Mouse (Mus musculus) liver, adult 2 months (tissue): ENCODE results near the gene Adamtsl1. TPM values are rescaled to one million over a fixed set of nuclear protein-coding genes. Genes with fewer than 3 reads are reported as not detected.

Experiments
- DNase-seq: peaks from one replicate; pipeline ENCODE4 v3.0.0-alpha.2; 2011; ENCODE audit warnings: low read depth, low spot score; ENCODE audit errors: extremely low read depth
- H3K27ac ChIP-seq: fragments of 200-500 bp; replicated peaks from 2 replicates; pipeline ENCODE4 v1.5.1; 2012; ENCODE audit warnings: low read depth, mild to moderate bottlenecking, control low read depth, inconsistent platforms, low read length; ENCODE audit not compliant: insufficient read depth
- H3K27me3 ChIP-seq: fragments of 200-500 bp; 2 replicates; pipeline ENCODE4 v1.6.1; 2012; ENCODE audit warnings: mild to moderate bottlenecking, moderate library complexity, low read length, inconsistent platforms; ENCODE audit not compliant: control insufficient read depth, insufficient read depth
- H3K36me3 ChIP-seq: fragments of 200-500 bp; 2 replicates; pipeline ENCODE4 v1.6.1; 2012; ENCODE audit warnings: low read length, inconsistent platforms; ENCODE audit not compliant: control insufficient read depth, insufficient read depth
- H3K4me1 ChIP-seq: fragments of 200-500 bp; 2 replicates; pipeline ENCODE4 v1.6.1; 2011; ENCODE audit warnings: low read length; ENCODE audit not compliant: control insufficient read depth, insufficient read depth
- H3K4me3 ChIP-seq: fragments of 200-500 bp; 2 replicates; pipeline ENCODE4 v1.5.1; 2011; ENCODE audit warnings: low read depth, mild to moderate bottlenecking, control low read depth, low read length, moderate library complexity; ENCODE audit not compliant: insufficient read depth
- H3K79me2 ChIP-seq: fragments of 200-500 bp; 2 replicates; pipeline ENCODE4 v1.6.1; 2012; ENCODE audit warnings: inconsistent platforms, mild to moderate bottlenecking, low read length, moderate library complexity; ENCODE audit not compliant: control insufficient read depth, insufficient read depth
- H3K9ac ChIP-seq: fragments of 200-500 bp; 2 replicates; pipeline ENCODE4 v1.6.1; 2012; ENCODE audit warnings: low read depth, mild to moderate bottlenecking, control low read depth, inconsistent platforms, low read length
- CTCF ChIP-seq: fragments of 200-500 bp; IDR thresholded peaks from 2 replicates; pipeline ENCODE4 v1.5.1; 2011; ENCODE audit warnings: low read depth, low read length, control low read depth
- POLR2A ChIP-seq: fragments of 200-500 bp; IDR thresholded peaks from 2 replicates; pipeline ENCODE4 v1.6.1; 2011; ENCODE audit warnings: low read length, control low read depth; ENCODE audit not compliant: insufficient read depth; ENCODE audit errors: extremely low read depth
- WGBS: fragments of 180-500 bp; shearing (Covaris S2); methylation state at CpG from one replicate; pipeline ENCODE4 v1.1.7; 2018; 5-methylcytosine and 5-hydroxymethylcytosine counted together
- polyA plus RNA-seq: library from polyadenylated mRNA; depleted of rRNA; stranded (reverse); fragments of >200 nt; gene quantifications from 2 replicates; pipeline ENCODE4 v1.2.3, GENCODE M21; 2012
- total RNA-seq: library from RNA; depleted of rRNA; stranded (reverse); fragments of >200 nt; gene quantifications from 2 replicates; pipeline ENCODE4 v1.2.3, GENCODE M21; 2014

Gene Adamtsl1
- total and polyA plus RNA-seq, 2 experiments: 0.61 to 0.65 TPM

GRCm38 (mm10) chr4:85724999-85725398 lies 211.0 kb downstream of the Adamtsl1 start:
- TF ChIP-seq CTCF (no peak), POLR2A (no peak)
- 76% methylated on average over 3 of the region's 3 CpGs for WGBS
- Histone ChIP-seq H3K27ac (no peak overlapping the region), H3K9ac (no peak overlapping the region), H3K27me3 (no peaks in the 10 kb centered on the region), H3K4me1 (no peaks in the 10 kb centered on the region), H3K79me2 (no peaks in the 10 kb centered on the region), H3K36me3 (no peaks in the 10 kb centered on the region), H3K4me3 (no peak overlapping the region)
- no peak for DNase-seq

GRCm38 (mm10) chr4:85727731-85728130 lies 213.8 kb downstream of the Adamtsl1 start:
- H3K79me2 ChIP-seq: no peaks in the 10 kb centered on the region
- H3K36me3 ChIP-seq: no peaks in the 10 kb centered on the region
- no peak overlapping the region for H3K9ac ChIP-seq
- DNase-seq: no peak
- no peaks in the 10 kb centered on the region for H3K4me1 ChIP-seq
- H3K27me3 ChIP-seq: no peaks in the 10 kb centered on the region
- H3K4me3 ChIP-seq: no peak overlapping the region
- WGBS: 86% methylated on average over 2 of the region's 2 CpGs
- TF ChIP-seq CTCF: no peak
- H3K27ac ChIP-seq: no peak overlapping the region

- H3K27ac ChIP-seq: no peak overlapping the region
- H3K27me3 ChIP-seq: no peaks in the 10 kb centered on the region
- H3K9ac ChIP-seq: no peak overlapping the region
- no peak overlapping the region for H3K4me3 ChIP-seq
- DNase-seq: no peak
- H3K79me2 ChIP-seq: no peaks in the 10 kb centered on the region
- H3K4me1 ChIP-seq: no peaks in the 10 kb centered on the region
- 67% methylated on average over 1 of the region's 1 CpGs for WGBS
- H3K36me3 ChIP-seq: no peaks in the 10 kb centered on the region
- TF ChIP-seq CTCF (no peak), POLR2A (no peak)
Observed at GRCm38 (mm10) chr4:85728416-85728815, 214.4 kb downstream of the Adamtsl1 start.

- no peaks in the 10 kb centered on the region for H3K36me3 ChIP-seq
- DNase-seq: no peak
- no peaks in the 10 kb centered on the region for H3K27me3 ChIP-seq
- H3K4me3 ChIP-seq: no peak overlapping the region
- no peak overlapping the region for H3K27ac ChIP-seq
- WGBS: 77% methylated on average over 4 of the region's 4 CpGs
- H3K79me2 ChIP-seq: no peaks in the 10 kb centered on the region
- TF ChIP-seq CTCF: no peak
- no peak for TF ChIP-seq POLR2A
- H3K4me1 ChIP-seq: no peaks in the 10 kb centered on the region
- no peak overlapping the region for H3K9ac ChIP-seq
Observed at GRCm38 (mm10) chr4:85740478-85740877, 226.5 kb downstream of the Adamtsl1 start.

GRCm38 (mm10) chr4:85741825-85742391 lies 227.9 kb downstream of the Adamtsl1 start:
- H3K9ac ChIP-seq: no peak overlapping the region
- H3K27ac ChIP-seq: no peak overlapping the region
- no peak for DNase-seq
- 33% methylated on average over 3 of the region's 3 CpGs for WGBS
- H3K36me3 ChIP-seq: no peaks in the 10 kb centered on the region
- TF ChIP-seq POLR2A (no peak), CTCF (no peak)
- no peaks in the 10 kb centered on the region for H3K79me2 ChIP-seq
- no peaks in the 10 kb centered on the region for H3K4me1 ChIP-seq
- no peak overlapping the region for H3K4me3 ChIP-seq
- H3K27me3 ChIP-seq: no peaks in the 10 kb centered on the region

- H3K27me3 ChIP-seq: no peaks in the 10 kb centered on the region
- H3K79me2 ChIP-seq: no peaks in the 10 kb centered on the region
- H3K4me1 ChIP-seq: no peaks in the 10 kb centered on the region
- H3K27ac ChIP-seq: no peak overlapping the region
- DNase-seq: no peak
- WGBS: 70% methylated on average over 1 of the region's 1 CpGs
- H3K9ac ChIP-seq: no peak overlapping the region
- H3K36me3 ChIP-seq: no peaks in the 10 kb centered on the region
- TF ChIP-seq CTCF (no peak), POLR2A (no peak)
- no peak overlapping the region for H3K4me3 ChIP-seq
Observed at GRCm38 (mm10) chr4:85743427-85743826, 229.5 kb downstream of the Adamtsl1 start.
